Mouse (Mus musculus) heart, postnatal 0 days (tissue): ENCODE measurements around the gene Esam. TPM values are rescaled to one million over a fixed set of nuclear protein-coding genes. Genes with fewer than 3 reads are reported as not detected.

ENCODE experiments used
- ATAC-seq: fragments of 200-750 bp; cut with Nextera tagmentation; 2 replicates; pipeline ENCODE4 v1.8.0; 2017; ENCODE audit warnings: low read depth, moderate number of reproducible peaks, moderate library complexity; ENCODE audit not compliant: insufficient read depth
- DNase-seq: peaks from one replicate; pipeline ENCODE4 v3.0.0-alpha.2; 2016; ENCODE audit warnings: low spot score
- H3K27ac ChIP-seq: fragments of 300-500 bp; sonication (generic); 2 replicates; pipeline ENCODE4 v1.5.1; 2014; ENCODE audit warnings: low read depth, mild to moderate bottlenecking
- H3K27me3 ChIP-seq: fragments of 300-500 bp; sonication (generic); 2 replicates; pipeline ENCODE4 v1.6.1; 2014; ENCODE audit warnings: low read length, mixed read lengths; ENCODE audit not compliant: control insufficient read depth, insufficient read depth
- H3K36me3 ChIP-seq: fragments of 300-500 bp; sonication (generic); replicated peaks from 2 replicates; pipeline ENCODE4 v1.6.1; 2014; ENCODE audit warnings: low read length, mixed read lengths; ENCODE audit not compliant: control insufficient read depth, insufficient read depth
- H3K4me1 ChIP-seq: fragments of 300-500 bp; sonication (generic); 2 replicates; pipeline ENCODE4 v1.6.1; 2014; ENCODE audit warnings: antibody characterized with exemption; ENCODE audit not compliant: control insufficient read depth, insufficient read depth
- H3K4me2 ChIP-seq: fragments of 300-500 bp; sonication (generic); 2 replicates; pipeline ENCODE4 v1.6.1; 2014; ENCODE audit warnings: low read depth, mild to moderate bottlenecking, low read length, moderate library complexity
- H3K4me3 ChIP-seq: fragments of 300-500 bp; sonication (generic); 2 replicates; pipeline ENCODE4 v1.5.1; 2014; ENCODE audit warnings: low read depth, low read length
- H3K9ac ChIP-seq: fragments of 300-500 bp; sonication (generic); replicated peaks from 2 replicates; pipeline ENCODE4 v1.6.1; 2014; ENCODE audit warnings: low read depth, low read length, mixed read lengths
- H3K9me3 ChIP-seq: fragments of 300-500 bp; sonication (generic); replicated peaks from 2 replicates; pipeline ENCODE4 v1.6.1; 2016; ENCODE audit warnings: low read length; ENCODE audit not compliant: control insufficient read depth
- CTCF ChIP-seq: IDR thresholded peaks from 2 replicates; pipeline ENCODE4 v1.5.1; 2016; ENCODE audit warnings: antibody characterized with exemption, control low read depth, low read depth
- EP300 ChIP-seq: IDR thresholded peaks from 2 replicates; pipeline ENCODE4 v1.6.1; 2016; ENCODE audit warnings: antibody characterized with exemption, low read depth
- WGBS: fragments of 180-500 bp; shearing (Covaris S2); extraction: QIAGEN DNeasy Blood & Tissue Kit; methylation state at CpG from one replicate; pipeline ENCODE4 v1.1.7; 2014; 5-methylcytosine and 5-hydroxymethylcytosine counted together
- polyA plus RNA-seq: library from polyadenylated mRNA; unstranded; fragments of >200 nt; fragmentation: Nextera tagmentation; extraction: Ambion mirVana; gene quantifications from 2 replicates; pipeline ENCODE4 v1.2.1, GENCODE M21; 2015
- total RNA-seq: library from RNA; depleted of rRNA; stranded (reverse); fragments of >200 nt; gene quantifications from 2 replicates; pipeline ENCODE4 v1.2.3, GENCODE M21; 2014; ENCODE audit warnings: low replicate concordance

The Esam gene
- total and polyA plus RNA-seq, 2 experiments from 2014 or later = 83.4 to 117 TPM

GRCm38 (mm10) chr9:37541851-37542642, 14.2 kb downstream of the Esam start:
- H3K4me2 ChIP-seq = no peak overlapping the region
- no peak for TF ChIP-seq EP300
- TF ChIP-seq CTCF = no peak
- H3K27ac ChIP-seq = peak overlapping the region; percentile 72
- H3K4me3 ChIP-seq = no peak overlapping the region
- no peaks in the 10 kb centered on the region for H3K9me3 ChIP-seq
- H3K9ac ChIP-seq = no peak overlapping the region
- 0 out of 2 replicates have a peak, but pooled peaks cover 4% of the 10 kb centered on the region for H3K36me3 ChIP-seq
- peaks cover 11% of the 10 kb centered on the region for H3K4me1 ChIP-seq
- no peak for ATAC-seq
- WGBS = 62% methylated on average over 7 of the region's 7 CpGs
- no peak for DNase-seq
- H3K27me3 ChIP-seq = peaks cover 10% of the 10 kb centered on the region; the same call in 1 of the 2 replicates

GRCm38 (mm10) chr9:37543869-37544440, 16.1 kb downstream of the Esam start:
- ATAC-seq (no peak), DNase-seq (no peak)
- 28% methylated on average over 12 of the region's 12 CpGs for WGBS
- peak overlapping the region; percentile 45 for H3K4me3 ChIP-seq
- peak overlapping the region; percentile 80 for H3K4me2 ChIP-seq
- no peak overlapping the region for H3K9ac ChIP-seq
- no peak for TF ChIP-seq EP300
- no peak for TF ChIP-seq CTCF
- peaks cover 5% of the 10 kb centered on the region for H3K4me1 ChIP-seq
- H3K9me3 ChIP-seq = no peaks in the 10 kb centered on the region
- H3K27me3 ChIP-seq = peaks cover 10% of the 10 kb centered on the region; the same call in 1 of the 2 replicates
- no peaks in the 10 kb centered on the region for H3K36me3 ChIP-seq
- no peak overlapping the region for H3K27ac ChIP-seq

- TF ChIP-seq EP300 = peak; percentile 47; the same call in 1 of the 2 replicates
- TF ChIP-seq CTCF = peak; percentile 62
- Histone ChIP-seq H3K4me1 (peaks cover 5% of the 10 kb centered on the region), H3K4me2 (peak overlapping the region; percentile 80), H3K9ac (no peak overlapping the region), H3K4me3 (peak overlapping the region; percentile 45), H3K27me3 (peaks cover 10% of the 10 kb centered on the region; the same call in 1 of the 2 replicates), H3K9me3 (no peaks in the 10 kb centered on the region), H3K36me3 (no peaks in the 10 kb centered on the region), H3K27ac (no peak overlapping the region)
- 6% methylated on average over 29 of the region's 29 CpGs for WGBS
- DNase-seq = peak; percentile 57
- ATAC-seq = peak; percentile 68
Observed at GRCm38 (mm10) chr9:37544447-37545165, 16.7 kb downstream of the Esam start.

GRCm38 (mm10) chr9:37545166-37545610, 17.3 kb downstream of the Esam start:
- H3K4me3 ChIP-seq = peak overlapping the region; percentile 45
- 31% methylated on average over 17 of the region's 17 CpGs for WGBS
- TF ChIP-seq EP300 (no peak), CTCF (no peak)
- DNase-seq (no peak), ATAC-seq (no peak)
- peaks cover 5% of the 10 kb centered on the region for H3K4me1 ChIP-seq
- H3K4me2 ChIP-seq = peak overlapping the region; percentile 80
- peaks cover 13% of the 10 kb centered on the region; the same call in 1 of the 2 replicates for H3K27me3 ChIP-seq
- no peak overlapping the region for H3K27ac ChIP-seq
- H3K9ac ChIP-seq = no peak overlapping the region
- H3K9me3 ChIP-seq = no peaks in the 10 kb centered on the region
- no peaks in the 10 kb centered on the region for H3K36me3 ChIP-seq

- Histone ChIP-seq H3K9ac (no peak overlapping the region), H3K4me2 (no peak overlapping the region), H3K4me1 (peaks cover 5% of the 10 kb centered on the region), H3K4me3 (no peak overlapping the region), H3K36me3 (no peaks in the 10 kb centered on the region), H3K27ac (no peak overlapping the region), H3K27me3 (peaks cover 21% of the 10 kb centered on the region; the same call in 1 of the 2 replicates), H3K9me3 (no peaks in the 10 kb centered on the region)
- 26% methylated on average over 27 of the region's 27 CpGs for WGBS
- no peak for TF ChIP-seq EP300
- no peak for TF ChIP-seq CTCF
- ATAC-seq (no peak), DNase-seq (no peak)
Observed at GRCm38 (mm10) chr9:37545847-37546452, 18.1 kb downstream of the Esam start.
